Mouse (Mus musculus): ENCODE data around the gene Fpr-rs7.

Fpr-rs7 gene

DNA sequence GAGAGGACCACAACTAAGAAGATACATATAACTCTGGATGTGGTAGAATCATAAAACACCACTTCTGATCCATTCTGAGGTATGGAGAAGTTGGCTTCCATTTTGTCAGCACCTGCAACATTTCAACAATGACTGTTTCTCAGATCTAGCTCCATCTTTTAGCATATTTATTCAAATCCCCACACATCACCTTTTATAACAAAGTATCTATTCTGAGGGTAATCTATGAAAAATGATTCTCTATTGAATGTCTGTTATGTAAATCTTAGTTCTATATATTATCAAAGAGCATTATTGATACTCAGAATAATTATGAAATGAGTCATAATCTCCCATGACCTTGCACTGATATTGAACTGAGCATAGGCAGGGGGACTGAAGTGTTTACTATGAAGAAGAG is at the start of gene Fpr-rs7:
Gene Fpr-rs7, minus strand, starts transcription at position 101 of the 400 bp plus-strand sequence.
- no peak for DNase-seq (ENCODE audit: low spot score in 2 of 2)

DNA sequence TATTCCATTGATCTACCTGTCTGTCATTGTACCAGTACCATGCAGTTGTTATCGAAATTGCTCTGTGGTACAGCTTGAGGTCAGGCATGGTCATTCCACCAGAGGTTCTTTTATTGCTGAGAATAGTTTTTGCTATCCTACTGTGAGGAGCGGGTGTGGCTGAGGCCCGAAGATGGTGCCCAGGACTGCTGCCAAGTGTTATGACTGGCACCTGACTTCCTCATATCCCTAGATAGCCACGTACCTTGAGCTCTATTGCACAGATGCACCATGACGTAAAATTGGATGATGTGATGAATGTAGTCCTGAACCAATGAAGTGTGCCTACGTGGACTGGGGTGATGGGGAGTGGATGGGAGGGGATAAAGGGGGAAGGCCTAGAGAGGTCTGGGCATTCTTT is 39.9 kb downstream of the Fpr-rs7 start:
- DNase-seq (ENCODE audit: low spot score in 2 of 2), result no peak

DNA sequence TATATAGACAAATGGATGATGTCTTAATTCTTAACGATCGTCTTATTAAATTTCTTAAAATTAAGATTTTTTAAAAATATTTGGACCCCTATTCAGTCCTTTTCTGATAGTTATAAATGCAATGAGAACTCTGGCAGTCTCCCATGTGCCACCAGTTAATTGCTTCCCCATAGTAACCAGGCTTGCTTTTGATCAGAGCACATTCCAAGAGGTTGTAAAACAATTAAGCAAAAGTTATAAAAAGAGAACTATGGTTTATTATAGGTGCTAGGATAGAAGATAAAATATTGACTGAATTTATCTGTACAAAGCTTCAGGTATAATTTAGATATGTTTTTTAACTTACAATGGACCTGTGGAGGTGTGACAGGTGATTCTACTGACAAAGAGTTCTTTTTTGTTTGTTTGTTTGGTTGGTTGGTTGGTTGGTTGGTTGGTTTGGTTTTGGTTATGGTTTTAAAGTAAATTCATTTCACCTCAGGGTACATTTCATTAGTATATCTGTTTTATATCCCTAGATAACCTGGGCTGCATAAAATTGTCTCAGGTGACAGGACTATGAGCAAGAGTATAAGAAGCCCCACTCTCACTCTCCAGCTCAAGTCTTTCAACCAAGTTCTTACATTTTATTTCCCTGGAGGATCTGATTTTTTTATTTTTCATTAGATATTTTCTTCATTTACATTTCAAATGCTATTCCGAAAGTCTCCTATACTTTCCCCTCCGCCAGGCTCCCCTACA is 42.2 kb downstream of the Fpr-rs7 start:
- DNase-seq (ENCODE audit: low spot score in 2 of 2), result no peak

Data from spleen, postnatal 14 days (tissue).